Mouse (Mus musculus): ENCODE results near the gene Myo1b. TPM values are rescaled to one million over a fixed set of nuclear protein-coding genes. Genes with fewer than 3 reads are reported as not detected.
"Not testable (repeated sequence)": the region's sequence is repeated elsewhere in the genome, so short reads cannot be mapped to it uniquely, and the experiment has no call there.

Myo1b gene
- total RNA-seq, 2 experiments from 2014 or later, result 40.4 to 52.1 TPM

GRCm38 (mm10) chr1:51897160-51897572 lies 18.7 kb downstream of the Myo1b start:
- no peak for DNase-seq (ENCODE audit: low spot score in 2 of 2)

- DNase-seq (ENCODE audit: low spot score in 2 of 2), result no peak
Observed at GRCm38 (mm10) chr1:51895961-51896360, 19.9 kb downstream of the Myo1b start.

GRCm38 (mm10) chr1:51894721-51895120 lies 21.1 kb downstream of the Myo1b start:
- DNase-seq (ENCODE audit: low spot score in 2 of 2), result no peak

- no peak for DNase-seq (ENCODE audit: low spot score in 2 of 2)
Observed at GRCm38 (mm10) chr1:51893521-51894355, 22.1 kb downstream of the Myo1b start.

GRCm38 (mm10) chr1:51892005-51892404 lies 23.9 kb downstream of the Myo1b start:
- no peak for DNase-seq (ENCODE audit: low spot score in 2 of 2)

- no peak for DNase-seq (ENCODE audit: low spot score in 2 of 2)
Observed at GRCm38 (mm10) chr1:51888046-51888813, 27.6 kb downstream of the Myo1b start.

GRCm38 (mm10) chr1:51885356-51885983 lies 30.4 kb downstream of the Myo1b start:
- DNase-seq (ENCODE audit: low spot score in 2 of 2), result no peak

- no peak for DNase-seq (ENCODE audit: low spot score in 2 of 2)
Observed at GRCm38 (mm10) chr1:51883211-51883610, 32.7 kb downstream of the Myo1b start.

GRCm38 (mm10) chr1:51882752-51883151 lies 33.1 kb downstream of the Myo1b start:
- no peak for DNase-seq (ENCODE audit: low spot score in 2 of 2)

- no peak for DNase-seq (ENCODE audit: low spot score in 2 of 2)
Observed at GRCm38 (mm10) chr1:51879927-51880814, 35.7 kb downstream of the Myo1b start.

- no peak for DNase-seq (ENCODE audit: low spot score in 2 of 2)
Observed at GRCm38 (mm10) chr1:51879333-51879770, 36.5 kb downstream of the Myo1b start.

- DNase-seq (ENCODE audit: low spot score in 2 of 2), result no peak
Observed at GRCm38 (mm10) chr1:51875462-51876225, 40.2 kb downstream of the Myo1b start.

- DNase-seq (ENCODE audit: low spot score in 2 of 2), result no peak
Observed at GRCm38 (mm10) chr1:51872493-51873261, 43.2 kb downstream of the Myo1b start.

GRCm38 (mm10) chr1:51871234-51871633 lies 44.6 kb downstream of the Myo1b start:
- not testable (repeated sequence) for DNase-seq (ENCODE audit: low spot score in 2 of 2)

GRCm38 (mm10) chr1:51862828-51863421 lies 52.9 kb downstream of the Myo1b start:
- no peak for DNase-seq (ENCODE audit: low spot score in 2 of 2)

GRCm38 (mm10) chr1:51860837-51861236 lies 55.0 kb downstream of the Myo1b start:
- DNase-seq (ENCODE audit: low spot score in 2 of 2), result no peak

GRCm38 (mm10) chr1:51856946-51857345 lies 58.9 kb downstream of the Myo1b start:
- no peak for DNase-seq (ENCODE audit: low spot score in 2 of 2)

GRCm38 (mm10) chr1:51856245-51856915 lies 59.5 kb downstream of the Myo1b start:
- DNase-seq (ENCODE audit: low spot score in 2 of 2), result no peak

Data from layer of hippocampus, postnatal 10 days (tissue).